Mouse (Mus musculus) thymus, adult 2 months (tissue): Measurements from ENCODE around the gene Fchsd2. TPM values are rescaled to one million over a fixed set of nuclear protein-coding genes. Genes with fewer than 3 reads are reported as not detected.

Experiments used
- DNase-seq: peaks from one replicate; pipeline ENCODE4 v3.0.0; 2021
- H3K27ac ChIP-seq: fragments of 200-500 bp; 2 replicates; pipeline ENCODE4 v1.5.1; 2012; ENCODE audit warnings: low read length, control low read depth; ENCODE audit not compliant: control insufficient read depth, insufficient read depth
- H3K27me3 ChIP-seq: fragments of 200-500 bp; 2 replicates; pipeline ENCODE4 v1.6.1; 2012; ENCODE audit warnings: mild to moderate bottlenecking, low read length, moderate library complexity, mixed read lengths; ENCODE audit not compliant: control insufficient read depth, insufficient read depth
- H3K36me3 ChIP-seq: fragments of 200-500 bp; 2 replicates; pipeline ENCODE4 v1.6.1; 2012; ENCODE audit warnings: mild to moderate bottlenecking, low read length, moderate library complexity; ENCODE audit not compliant: control insufficient read depth, insufficient read depth
- H3K4me1 ChIP-seq: fragments of 200-500 bp; replicated peaks from 2 replicates; pipeline ENCODE4 v1.6.1; 2012; ENCODE audit warnings: low read length; ENCODE audit not compliant: control insufficient read depth, insufficient read depth
- H3K4me3 ChIP-seq: fragments of 200-500 bp; 2 replicates; pipeline ENCODE4 v1.5.1; 2012; ENCODE audit warnings: mild to moderate bottlenecking, low read length, control low read depth, moderate library complexity; ENCODE audit not compliant: control insufficient read depth, insufficient read depth
- CTCF ChIP-seq: fragments of 200-500 bp; IDR thresholded peaks from 2 replicates; pipeline ENCODE4 v1.5.1; 2012; ENCODE audit warnings: mild to moderate bottlenecking, control low read depth, low read length, moderate library complexity, borderline replicate concordance; ENCODE audit not compliant: control insufficient read depth, poor library complexity, insufficient read depth; ENCODE audit errors: extremely low read depth
- POLR2A ChIP-seq: fragments of 200-500 bp; IDR thresholded peaks from 2 replicates; pipeline ENCODE4 v1.6.1; 2012; ENCODE audit warnings: mild to moderate bottlenecking, low read length, control low read depth, moderate library complexity; ENCODE audit not compliant: control insufficient read depth, poor library complexity, insufficient read depth; ENCODE audit errors: extremely low read depth
- WGBS: fragments of 180-500 bp; shearing (Covaris S2); methylation state at CpG from one replicate; pipeline ENCODE4 v1.1.7; 2018; 5-methylcytosine and 5-hydroxymethylcytosine counted together
- polyA plus RNA-seq: library from polyadenylated mRNA; depleted of rRNA; stranded (reverse); fragments of >200 nt; gene quantifications from 2 replicates; pipeline ENCODE4 v1.2.3, GENCODE M21; 2012

Fchsd2 gene
- polyA plus RNA-seq, 1 experiment: 14.3 TPM

DNA sequence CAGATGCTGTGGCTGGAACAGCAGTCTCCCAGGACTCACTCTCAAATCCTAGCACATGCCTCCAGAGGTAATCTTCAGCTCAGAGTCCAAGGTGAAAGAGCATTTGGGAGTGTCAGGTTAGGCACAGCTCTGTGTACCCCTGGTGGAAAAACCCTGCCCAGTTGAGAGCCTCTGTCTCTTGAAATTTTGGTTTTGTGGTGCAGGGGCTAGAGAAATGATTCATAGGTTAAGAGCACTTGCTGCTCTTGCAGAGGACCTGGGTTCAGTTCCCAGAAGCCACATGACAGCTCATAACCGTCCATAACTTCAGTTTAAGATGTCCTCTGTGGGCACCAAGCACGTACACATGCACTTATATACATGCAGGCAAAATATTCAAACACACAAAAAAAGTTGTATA lies 195.2 kb downstream of the Fchsd2 start:
- Histone ChIP-seq H3K36me3 (peaks cover 20% of the 10 kb centered on the region), H3K4me3 (no peak overlapping the region), H3K4me1 (no peaks in the 10 kb centered on the region), H3K27me3 (no peaks in the 10 kb centered on the region), H3K27ac (no peak overlapping the region)
- TF ChIP-seq POLR2A (no peak), CTCF (no peak)
- WGBS: 85% methylated on average over 2 of the region's 2 CpGs
- DNase-seq: no peak

DNA sequence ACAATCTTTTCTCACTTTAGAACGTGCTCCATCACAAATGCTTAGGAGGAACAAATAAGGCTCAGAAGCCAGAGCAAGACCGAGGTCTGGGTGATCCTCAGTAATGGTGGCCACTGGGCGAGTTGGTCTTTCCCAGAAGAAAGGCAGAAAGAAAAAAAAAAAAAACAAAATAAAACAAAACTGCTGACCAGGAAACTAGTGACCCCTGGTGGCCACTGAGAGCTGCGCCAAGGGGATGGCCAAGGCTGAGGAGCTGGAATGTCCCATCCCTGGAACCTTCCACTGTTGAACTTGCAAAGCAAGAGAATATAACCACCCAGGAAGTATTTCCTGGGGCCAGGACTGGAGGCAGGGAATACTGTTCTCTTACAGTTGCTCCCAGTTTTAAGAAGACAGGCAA lies 195.8 kb downstream of the Fchsd2 start:
- H3K27me3 ChIP-seq: no peaks in the 10 kb centered on the region
- WGBS: 76% methylated on average over 4 of the region's 4 CpGs
- H3K4me1 ChIP-seq: no peaks in the 10 kb centered on the region
- DNase-seq: peak; percentile 40
- TF ChIP-seq CTCF: peak; percentile 68; the same call in 1 of the 2 replicates
- no peak for TF ChIP-seq POLR2A
- peaks cover 14% of the 10 kb centered on the region for H3K36me3 ChIP-seq
- no peak overlapping the region for H3K27ac ChIP-seq
- H3K4me3 ChIP-seq: no peak overlapping the region

DNA sequence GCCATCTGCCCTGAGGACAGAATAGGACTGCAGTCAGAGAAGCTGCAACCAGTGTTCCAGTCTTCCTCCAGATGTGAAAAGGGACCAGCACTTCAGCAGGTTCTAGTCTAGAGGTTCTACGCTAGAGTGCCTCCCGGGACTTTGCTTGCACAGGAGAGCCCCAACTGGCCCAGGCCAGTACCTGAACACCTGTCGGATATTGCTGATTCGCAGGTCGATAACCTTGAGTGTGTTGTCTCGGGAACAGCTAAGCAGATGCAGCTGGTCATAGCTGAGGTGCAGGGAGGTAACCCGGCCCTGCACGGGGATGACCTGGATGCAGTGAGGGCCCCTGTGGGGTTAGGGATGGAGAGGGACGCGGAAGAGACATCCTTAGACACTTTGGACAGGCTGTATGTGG lies 197.7 kb downstream of the Fchsd2 start:
- 94% methylated on average over 10 of the region's 10 CpGs for WGBS
- no peaks in the 10 kb centered on the region for H3K4me1 ChIP-seq
- TF ChIP-seq POLR2A (no peak), CTCF (no peak)
- H3K36me3 ChIP-seq: peaks cover 6% of the 10 kb centered on the region
- no peaks in the 10 kb centered on the region for H3K27me3 ChIP-seq
- no peak overlapping the region for H3K27ac ChIP-seq
- no peak overlapping the region for H3K4me3 ChIP-seq
- no peak for DNase-seq

DNA sequence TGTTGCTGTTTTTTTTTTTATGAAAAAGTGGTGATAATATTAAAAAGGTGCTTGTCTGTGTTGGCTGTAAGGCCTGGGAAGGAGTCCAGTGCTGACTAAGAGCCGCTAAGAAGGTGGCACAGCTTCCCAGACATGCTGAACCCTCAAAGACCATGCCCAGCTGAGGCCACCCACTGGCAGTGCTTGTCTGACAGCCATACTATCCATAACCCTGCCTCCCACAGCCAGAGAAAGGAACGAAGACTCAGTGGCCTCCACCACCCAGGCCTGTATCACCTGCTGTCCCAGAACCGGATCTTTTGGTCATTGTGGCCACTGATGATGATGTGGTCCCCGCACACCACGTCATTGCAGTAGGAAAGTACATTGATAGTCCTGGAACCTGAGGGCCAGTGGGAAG lies 198.5 kb downstream of the Fchsd2 start:
- WGBS: 95% methylated on average over 5 of the region's 5 CpGs
- DNase-seq: no peak
- H3K4me3 ChIP-seq: no peak overlapping the region
- H3K36me3 ChIP-seq: peaks cover 6% of the 10 kb centered on the region
- TF ChIP-seq CTCF (no peak), POLR2A (no peak)
- no peaks in the 10 kb centered on the region for H3K4me1 ChIP-seq
- H3K27ac ChIP-seq: no peak overlapping the region
- H3K27me3 ChIP-seq: no peaks in the 10 kb centered on the region

DNA sequence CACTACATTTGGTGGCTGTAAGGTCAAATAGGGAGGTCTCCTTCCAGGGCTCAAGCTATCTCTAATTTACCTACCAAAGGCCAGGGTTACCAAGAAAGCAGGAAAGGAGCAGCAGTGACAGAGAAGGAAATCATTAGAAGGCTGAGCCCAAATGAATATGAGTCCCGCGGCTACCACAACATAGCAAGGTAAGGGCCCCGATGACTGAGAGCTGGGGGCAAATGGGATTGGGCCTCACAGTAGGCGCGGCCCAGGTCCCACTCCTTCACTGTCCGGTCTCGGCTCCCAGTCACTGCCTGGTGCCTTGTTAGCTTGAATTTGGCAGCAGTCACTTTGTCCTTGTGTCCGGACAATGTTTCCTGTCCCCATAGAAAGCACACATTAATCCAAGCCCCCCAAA lies 199.0 kb downstream of the Fchsd2 start:
- TF ChIP-seq CTCF (no peak), POLR2A (no peak)
- no peak for DNase-seq
- Histone ChIP-seq H3K4me3 (no peak overlapping the region), H3K27me3 (no peaks in the 10 kb centered on the region), H3K27ac (no peak overlapping the region), H3K4me1 (no peaks in the 10 kb centered on the region), H3K36me3 (peaks cover 6% of the 10 kb centered on the region; the same call in 1 of the 2 replicates)
- WGBS: 97% methylated on average over 8 of the region's 8 CpGs

DNA sequence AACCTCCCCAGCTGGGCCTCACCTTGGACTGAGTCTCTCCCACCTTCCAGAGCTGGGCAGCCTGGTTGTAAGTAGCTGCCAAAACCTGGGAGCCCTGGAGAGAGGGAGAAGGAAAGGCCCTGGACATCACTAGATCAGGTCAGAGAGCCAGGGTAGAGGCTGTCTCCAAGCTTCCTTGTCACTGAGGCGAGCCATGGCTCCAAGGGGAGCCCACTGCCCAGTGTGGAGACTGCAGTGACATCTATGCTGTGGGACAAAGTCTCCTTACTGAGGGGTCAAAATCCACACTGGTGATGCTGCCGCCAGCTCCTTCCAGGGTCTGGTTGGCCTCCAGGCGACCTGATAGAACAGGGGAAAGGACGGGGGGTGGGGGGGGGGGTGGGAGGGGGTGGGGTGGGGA lies 199.4 kb downstream of the Fchsd2 start:
- Histone ChIP-seq H3K4me3 (no peak overlapping the region), H3K4me1 (peaks cover 4% of the 10 kb centered on the region), H3K36me3 (peaks cover 6% of the 10 kb centered on the region; the same call in 1 of the 2 replicates), H3K27me3 (no peaks in the 10 kb centered on the region), H3K27ac (no peak overlapping the region)
- 80% methylated on average over 3 of the region's 4 CpGs for WGBS
- TF ChIP-seq POLR2A: no peak
- no peak for TF ChIP-seq CTCF
- no peak for DNase-seq

DNA sequence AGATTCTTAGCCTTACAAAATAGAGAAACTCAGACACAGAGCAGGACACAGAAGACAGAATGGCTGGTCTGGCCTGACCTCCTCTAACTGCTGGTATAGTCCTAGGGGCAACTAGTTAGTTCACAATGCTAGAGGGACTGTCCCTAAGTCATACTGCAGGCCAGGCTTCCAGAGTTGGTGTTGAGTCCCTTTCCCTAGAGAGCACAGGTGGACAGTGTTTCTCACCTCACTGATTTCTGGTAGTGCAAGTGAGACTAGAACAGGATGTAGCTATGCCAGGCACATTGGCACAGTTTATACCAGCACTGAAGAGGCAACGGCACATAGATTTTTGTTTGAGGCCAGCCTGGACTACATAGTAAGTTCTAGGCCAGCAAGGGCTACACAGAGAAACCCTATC lies 200.0 kb downstream of the Fchsd2 start:
- WGBS: 97% methylated on average over 1 of the region's 1 CpGs
- TF ChIP-seq POLR2A (no peak), CTCF (no peak)
- Histone ChIP-seq H3K27ac (no peak overlapping the region), H3K27me3 (no peaks in the 10 kb centered on the region), H3K4me3 (no peak overlapping the region), H3K4me1 (peaks cover 5% of the 10 kb centered on the region), H3K36me3 (peaks cover 6% of the 10 kb centered on the region; the same call in 1 of the 2 replicates)
- DNase-seq: no peak
